Mouse (Mus musculus): ENCODE data around the gene Kcnk6. TPM values are rescaled to one million over a fixed set of nuclear protein-coding genes. Genes with fewer than 3 reads are reported as not detected.
A peak's percentile ranks its signal among the peaks of the same experiment; 100 is the strongest.

Gene Kcnk6
- polyA plus RNA-seq, 1 experiment from 2014 or later: 1.6 TPM

GRCm38 (mm10) chr7:29262151-29262550, 29.8 kb upstream of the Kcnk6 start:
- no peak overlapping the region for H3K27ac ChIP-seq
- WGBS: 80% methylated on average over 6 of the region's 6 CpGs
- H3K4me1 ChIP-seq: peaks cover 23% of the 10 kb centered on the region
- H3K36me3 ChIP-seq: no peaks in the 10 kb centered on the region
- H3K4me3 ChIP-seq: no peak overlapping the region
- H3K9me3 ChIP-seq (replicated peaks): no peaks in the 10 kb centered on the region
- H3K27me3 ChIP-seq: no peaks in the 10 kb centered on the region
- no peak for ATAC-seq (ENCODE audit: low FRiP score)
- no peak overlapping the region for H3K4me2 ChIP-seq (replicated peaks)
- no peak overlapping the region for H3K9ac ChIP-seq

DNA sequence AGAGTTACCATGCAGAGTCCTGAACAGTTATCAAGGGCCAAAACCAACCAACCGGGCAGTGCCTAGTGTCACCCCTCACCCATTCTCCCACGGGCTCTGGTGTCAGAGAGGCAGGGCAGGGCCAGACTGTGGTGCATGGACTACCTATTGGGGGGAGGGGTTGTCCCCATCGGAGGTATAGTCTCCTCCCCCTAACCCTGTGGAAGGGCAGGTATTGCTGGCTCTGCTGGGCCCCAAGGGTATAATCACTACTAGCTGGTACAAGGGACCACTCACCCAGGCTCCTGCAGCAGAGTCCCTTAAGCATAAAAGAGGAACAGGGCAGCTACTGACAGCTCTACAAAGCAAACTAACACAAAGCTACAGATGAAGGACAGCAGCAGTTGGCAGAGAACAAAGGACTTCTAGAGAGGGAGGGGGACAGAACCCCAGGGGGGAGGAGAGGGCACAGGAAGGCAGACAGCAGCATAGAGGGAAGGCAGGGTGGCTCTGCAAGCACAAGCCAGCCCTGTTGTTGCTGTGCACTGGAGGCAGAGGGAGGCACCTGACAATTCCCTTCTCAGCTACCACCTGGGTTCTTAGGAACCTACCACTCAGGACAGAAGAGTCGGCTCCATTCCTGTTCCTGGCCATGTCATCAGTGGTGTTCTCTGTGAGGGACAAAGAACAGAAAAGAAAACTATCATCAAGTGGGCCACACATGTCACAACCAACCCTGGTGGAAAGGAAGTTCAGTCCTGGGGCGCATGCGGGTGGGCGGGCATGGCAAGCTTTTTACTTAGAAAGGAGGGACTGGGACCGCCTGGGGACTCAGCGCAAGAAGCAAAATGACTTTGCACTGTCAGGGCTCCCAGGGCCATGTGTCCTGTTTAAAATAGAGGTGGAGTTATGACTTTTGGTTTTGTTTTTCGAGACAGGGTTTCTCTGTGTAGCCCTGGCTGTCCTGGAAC, 27.7 kb upstream of the Kcnk6 start:
- peak; percentile 62 for ATAC-seq (ENCODE audit: low FRiP score)
- Histone ChIP-seq H3K9me3 (replicated peaks) (no peaks in the 10 kb centered on the region), H3K27me3 (no peaks in the 10 kb centered on the region), H3K4me3 (no peak overlapping the region), H3K9ac (no peak overlapping the region), H3K36me3 (no peaks in the 10 kb centered on the region), H3K4me1 (peaks cover 21% of the 10 kb centered on the region), H3K4me2 (replicated peaks) (no peak overlapping the region), H3K27ac (no peak overlapping the region)
- 50% methylated on average over 10 of the region's 10 CpGs for WGBS

DNA sequence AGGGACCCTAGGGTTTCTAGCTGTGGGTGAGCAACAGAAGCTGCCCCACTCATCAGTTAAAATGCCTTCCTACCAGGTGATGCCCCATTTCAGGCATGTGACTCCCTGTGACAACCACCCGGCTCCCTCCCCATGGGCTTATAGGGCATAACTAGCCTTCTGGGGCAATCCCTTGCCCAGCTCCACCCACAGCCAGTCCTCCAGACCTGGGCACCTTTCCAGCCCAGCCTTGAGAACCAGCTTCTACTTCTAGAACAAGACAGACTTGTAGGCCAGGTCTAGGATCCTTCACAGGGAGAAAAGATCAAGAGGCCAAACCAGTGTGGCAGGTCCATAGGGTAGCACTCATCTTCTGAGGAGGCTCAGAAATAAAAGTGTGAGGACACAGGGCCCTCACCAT, 25.1 kb upstream of the Kcnk6 start:
- Histone ChIP-seq H3K9ac (no peak overlapping the region), H3K4me1 (peaks cover 21% of the 10 kb centered on the region), H3K27me3 (no peaks in the 10 kb centered on the region), H3K4me2 (replicated peaks) (no peak overlapping the region), H3K9me3 (replicated peaks) (no peaks in the 10 kb centered on the region), H3K36me3 (no peaks in the 10 kb centered on the region), H3K27ac (no peak overlapping the region), H3K4me3 (no peak overlapping the region)
- ATAC-seq (ENCODE audit: low FRiP score): no peak
- WGBS: 94% methylated on average over 1 of the region's 1 CpGs

- Histone ChIP-seq H3K36me3 (no peaks in the 10 kb centered on the region), H3K9ac (no peak overlapping the region), H3K4me2 (replicated peaks) (no peak overlapping the region), H3K4me3 (no peak overlapping the region), H3K9me3 (replicated peaks) (no peaks in the 10 kb centered on the region), H3K27me3 (no peaks in the 10 kb centered on the region), H3K4me1 (peaks cover 21% of the 10 kb centered on the region), H3K27ac (no peak overlapping the region)
- ATAC-seq (ENCODE audit: low FRiP score): no peak
- WGBS: 85% methylated on average over 4 of the region's 4 CpGs
Observed at GRCm38 (mm10) chr7:29255875-29256274, 23.6 kb upstream of the Kcnk6 start.

DNA sequence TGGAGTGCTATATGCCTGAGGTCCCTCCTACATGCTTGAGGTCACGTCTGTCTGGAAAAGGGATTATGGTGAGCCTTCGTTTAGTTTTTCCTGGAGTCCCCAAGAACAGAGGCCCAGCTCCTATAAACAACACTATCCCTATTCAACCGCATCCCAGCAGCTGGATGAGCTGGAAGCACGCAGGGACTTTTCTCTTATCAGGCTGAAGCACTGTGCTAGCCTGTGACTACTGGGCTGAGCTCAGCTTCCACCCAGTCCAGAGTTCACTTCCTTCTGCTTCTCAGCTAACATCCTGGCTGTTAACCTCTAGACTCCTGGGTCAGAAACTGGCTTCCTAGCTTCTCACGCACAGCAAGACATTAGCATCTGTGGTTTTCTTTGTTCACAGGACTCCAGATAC, 21.5 kb upstream of the Kcnk6 start:
- no peak overlapping the region for H3K27ac ChIP-seq
- 62% methylated on average over 5 of the region's 5 CpGs for WGBS
- no peak for ATAC-seq (ENCODE audit: low FRiP score)

DNA sequence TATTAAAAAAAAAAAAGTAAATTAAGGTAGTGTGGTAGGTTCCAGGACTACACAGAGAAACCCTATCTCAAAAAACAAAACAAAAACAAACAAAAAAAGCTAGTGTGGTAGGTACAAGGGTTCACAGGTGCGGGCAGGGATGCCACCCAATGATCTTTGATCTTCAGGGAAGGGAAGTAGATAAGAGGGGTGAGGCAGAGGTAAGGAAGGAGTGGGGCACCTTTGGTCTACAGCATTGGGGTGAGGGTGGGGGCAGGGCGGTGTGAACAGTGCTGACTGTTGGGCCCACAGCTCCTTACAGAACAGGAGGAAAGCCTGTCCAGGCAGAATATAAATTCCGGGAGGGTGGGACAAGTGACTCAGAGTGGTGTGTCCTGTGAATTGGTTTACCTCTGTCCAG, 18.9 kb upstream of the Kcnk6 start:
- no peaks in the 10 kb centered on the region for H3K9me3 ChIP-seq (replicated peaks)
- H3K9ac ChIP-seq: no peak overlapping the region
- H3K27me3 ChIP-seq: peaks cover 19% of the 10 kb centered on the region
- no peak overlapping the region for H3K4me2 ChIP-seq (replicated peaks)
- peaks cover 1% of the 10 kb centered on the region for H3K36me3 ChIP-seq
- no peak overlapping the region for H3K4me3 ChIP-seq
- no peak for ATAC-seq (ENCODE audit: low FRiP score)
- WGBS: 74% methylated on average over 3 of the region's 3 CpGs
- H3K27ac ChIP-seq: no peak overlapping the region
- peaks cover 4% of the 10 kb centered on the region; the same call in 1 of the 2 replicates for H3K4me1 ChIP-seq

More for the DNA sequence above, 21.5 kb upstream of the Kcnk6 start:
- H3K36me3 ChIP-seq: no peaks in the 10 kb centered on the region
- H3K4me1 ChIP-seq: peaks cover 7% of the 10 kb centered on the region
- no peaks in the 10 kb centered on the region for H3K9me3 ChIP-seq (replicated peaks)
- H3K4me3 ChIP-seq: no peak overlapping the region
- peaks cover 5% of the 10 kb centered on the region for H3K27me3 ChIP-seq
- no peak overlapping the region for H3K4me2 ChIP-seq (replicated peaks)
- H3K9ac ChIP-seq: no peak overlapping the region

GRCm38 (mm10) chr7:29248261-29248841, 16.0 kb upstream of the Kcnk6 start, which contains the start of gene 2200002D01Rik:
TSS of gene 2200002D01Rik (minus strand) at chr7:29248466.
- H3K36me3 ChIP-seq: peaks cover 17% of the 10 kb centered on the region
- peak within 1 kb of the TSS; percentile 4 for H3K4me3 ChIP-seq
- peaks cover 4% of the 10 kb centered on the region; the same call in 1 of the 2 replicates for H3K4me1 ChIP-seq
- no peaks in the 10 kb centered on the region for H3K9me3 ChIP-seq (replicated peaks)
- H3K4me2 ChIP-seq (replicated peaks): peak within 1 kb of the TSS; percentile 45
- H3K27ac ChIP-seq: no peak within 1 kb of the TSS
- 10% methylated on average over 20 of the region's 20 CpGs for whole genome bisulfite sequencing
- H3K27me3 ChIP-seq: peaks cover 19% of the 10 kb centered on the region
- H3K9ac ChIP-seq: peak within 1 kb of the TSS; percentile 36
- no peak for ATAC-seq (ENCODE audit: low FRiP score)

DNA sequence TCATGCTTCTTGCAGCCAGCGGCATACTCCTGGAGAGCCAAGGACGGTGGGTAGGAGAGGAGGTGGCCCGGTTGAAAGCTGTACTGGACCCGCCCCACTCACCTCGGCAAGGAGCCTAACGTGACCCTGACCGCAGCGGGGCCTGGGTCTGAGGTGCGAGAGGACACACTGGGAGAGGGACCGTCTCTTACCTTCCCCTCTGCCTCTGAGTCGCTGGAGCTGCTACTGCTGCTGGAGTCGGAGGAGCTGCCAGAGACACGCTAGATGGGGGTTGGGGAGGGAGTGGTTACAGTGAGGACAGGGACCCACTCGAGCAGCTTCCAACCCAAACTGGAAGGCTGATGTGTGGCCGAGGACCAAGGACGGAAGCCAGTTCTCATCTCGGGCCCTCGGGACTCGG, 15.4 kb upstream of the Kcnk6 start:
- peak overlapping the region; percentile 4 for H3K4me3 ChIP-seq
- H3K4me1 ChIP-seq: peaks cover 4% of the 10 kb centered on the region; the same call in 1 of the 2 replicates
- ATAC-seq (ENCODE audit: low FRiP score): 0 out of 2 replicates have a peak, but pooled peaks have one; percentile 14
- peak overlapping the region; percentile 36 for H3K9ac ChIP-seq
- H3K9me3 ChIP-seq (replicated peaks): no peaks in the 10 kb centered on the region
- no peak overlapping the region for H3K27ac ChIP-seq
- H3K4me2 ChIP-seq (replicated peaks): peak overlapping the region; percentile 45
- peaks cover 17% of the 10 kb centered on the region for H3K36me3 ChIP-seq
- WGBS: 13% methylated on average over 19 of the region's 19 CpGs
- H3K27me3 ChIP-seq: peaks cover 19% of the 10 kb centered on the region

GRCm38 (mm10) chr7:29247314-29247700, 15.0 kb upstream of the Kcnk6 start:
- Histone ChIP-seq H3K27me3 (peaks cover 19% of the 10 kb centered on the region), H3K36me3 (peaks cover 17% of the 10 kb centered on the region), H3K9me3 (replicated peaks) (no peaks in the 10 kb centered on the region), H3K27ac (no peak overlapping the region), H3K4me2 (replicated peaks) (peak overlapping the region; percentile 45), H3K9ac (no peak overlapping the region), H3K4me1 (peaks cover 4% of the 10 kb centered on the region; the same call in 1 of the 2 replicates), H3K4me3 (peak overlapping the region; percentile 4; the same call in 1 of the 2 replicates)
- no peak for ATAC-seq (ENCODE audit: low FRiP score)
- 30% methylated on average over 16 of the region's 16 CpGs for WGBS

- 87% methylated on average over 21 of the region's 21 CpGs for WGBS
Observed at GRCm38 (mm10) chr7:29246619-29247313, 14.5 kb upstream of the Kcnk6 start.

GRCm38 (mm10) chr7:29246015-29246414, 13.7 kb upstream of the Kcnk6 start:
- Histone ChIP-seq H3K27me3 (peaks cover 19% of the 10 kb centered on the region), H3K9me3 (replicated peaks) (no peaks in the 10 kb centered on the region), H3K4me1 (peaks cover 4% of the 10 kb centered on the region; the same call in 1 of the 2 replicates), H3K4me3 (no peak overlapping the region), H3K9ac (no peak overlapping the region), H3K27ac (no peak overlapping the region), H3K36me3 (peaks cover 17% of the 10 kb centered on the region), H3K4me2 (replicated peaks) (no peak overlapping the region)
- ATAC-seq (ENCODE audit: low FRiP score): no peak
- 93% methylated on average over 5 of the region's 5 CpGs for WGBS

More at GRCm38 (mm10) chr7:29246619-29247313, 14.5 kb upstream of the Kcnk6 start:
- no peak overlapping the region for H3K4me2 ChIP-seq (replicated peaks)
- no peak overlapping the region for H3K27ac ChIP-seq
- H3K4me3 ChIP-seq: no peak overlapping the region
- ATAC-seq (ENCODE audit: low FRiP score): no peak
- peaks cover 17% of the 10 kb centered on the region for H3K36me3 ChIP-seq
- H3K9me3 ChIP-seq (replicated peaks): no peaks in the 10 kb centered on the region
- no peak overlapping the region for H3K9ac ChIP-seq
- peaks cover 19% of the 10 kb centered on the region for H3K27me3 ChIP-seq
- H3K4me1 ChIP-seq: peaks cover 4% of the 10 kb centered on the region; the same call in 1 of the 2 replicates
